Mouse (Mus musculus): Measurements from ENCODE around the gene 1700029H14Rik. TPM values are rescaled to one million over a fixed set of nuclear protein-coding genes. Genes with fewer than 3 reads are reported as not detected.

The 1700029H14Rik gene
- polyA plus RNA-seq, 1 experiment from 2014 or later = not detected

DNA sequence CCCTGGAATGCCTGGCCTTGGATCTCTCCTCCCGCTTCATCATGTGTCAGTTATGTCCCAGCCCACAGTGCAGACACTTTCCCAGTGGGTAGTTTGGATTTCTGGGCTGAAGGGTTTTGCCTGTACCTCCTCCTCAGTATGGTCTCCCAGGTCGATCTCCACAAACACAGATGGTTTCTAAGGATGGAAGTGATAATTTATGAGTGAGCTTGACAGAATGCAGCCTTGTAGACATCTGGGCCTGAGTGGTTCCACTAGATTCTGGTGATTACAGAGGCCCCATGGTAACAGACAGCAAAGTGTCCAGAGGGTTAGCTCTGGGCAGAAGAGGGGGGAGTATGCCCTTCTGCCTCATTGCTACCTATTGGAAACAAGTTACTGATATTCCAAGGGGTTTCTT lies 4.7 kb downstream of the 1700029H14Rik start:
- H3K27ac ChIP-seq (ENCODE audit: low read depth) = no peak overlapping the region
- no peak overlapping the region for H3K4me3 ChIP-seq (ENCODE audit: low read depth, low read length)
- no peaks in the 10 kb centered on the region for H3K27me3 ChIP-seq (replicated peaks; ENCODE audit: control insufficient read depth, insufficient read depth, low read length)
- DNase-seq (ENCODE audit: low spot score) = no peak
- H3K4me1 ChIP-seq (replicated peaks; ENCODE audit: control insufficient read depth, insufficient read depth, low read length) = no peaks in the 10 kb centered on the region
- H3K4me2 ChIP-seq (ENCODE audit: low read length) = no peak overlapping the region
- WGBS = 58% methylated on average over 2 of the region's 2 CpGs
- no peaks in the 10 kb centered on the region for H3K9me3 ChIP-seq (ENCODE audit: control insufficient read depth, low read length)
- no peak overlapping the region for H3K9ac ChIP-seq (ENCODE audit: low read length)
- ATAC-seq (replicated peaks; ENCODE audit: low FRiP score, low TSS enrichment, low read depth) = no peak
- no peaks in the 10 kb centered on the region for H3K36me3 ChIP-seq (ENCODE audit: control insufficient read depth, insufficient read depth, low read length)

DNA sequence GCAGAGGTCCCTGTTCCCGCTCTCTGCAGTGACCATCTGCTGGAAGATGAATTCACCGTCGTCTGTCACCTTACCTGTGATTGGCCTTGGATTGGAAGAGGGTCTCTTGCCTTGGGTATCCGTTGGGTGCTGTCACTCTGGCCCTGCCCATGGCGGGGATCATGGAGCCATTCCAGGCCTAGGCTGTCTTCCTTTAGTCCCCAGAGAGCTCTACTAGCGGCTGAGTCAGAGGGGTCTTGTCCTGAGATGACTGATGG lies 10.8 kb downstream of the 1700029H14Rik start:
- Histone ChIP-seq H3K9me3 (ENCODE audit: control insufficient read depth, low read length) (no peaks in the 10 kb centered on the region), H3K27ac (ENCODE audit: low read depth) (no peak overlapping the region), H3K4me2 (ENCODE audit: low read length) (no peak overlapping the region), H3K27me3 (replicated peaks; ENCODE audit: control insufficient read depth, insufficient read depth, low read length) (no peaks in the 10 kb centered on the region), H3K4me3 (ENCODE audit: low read depth, low read length) (no peak overlapping the region), H3K4me1 (replicated peaks; ENCODE audit: control insufficient read depth, insufficient read depth, low read length) (0 out of 2 replicates have a peak, but pooled peaks cover 2% of the 10 kb centered on the region), H3K9ac (ENCODE audit: low read length) (no peak overlapping the region), H3K36me3 (ENCODE audit: control insufficient read depth, insufficient read depth, low read length) (no peaks in the 10 kb centered on the region)
- WGBS = 91% methylated on average over 6 of the region's 6 CpGs
- ATAC-seq (replicated peaks; ENCODE audit: low FRiP score, low TSS enrichment, low read depth) = no peak
- DNase-seq (ENCODE audit: low spot score) = no peak

DNA sequence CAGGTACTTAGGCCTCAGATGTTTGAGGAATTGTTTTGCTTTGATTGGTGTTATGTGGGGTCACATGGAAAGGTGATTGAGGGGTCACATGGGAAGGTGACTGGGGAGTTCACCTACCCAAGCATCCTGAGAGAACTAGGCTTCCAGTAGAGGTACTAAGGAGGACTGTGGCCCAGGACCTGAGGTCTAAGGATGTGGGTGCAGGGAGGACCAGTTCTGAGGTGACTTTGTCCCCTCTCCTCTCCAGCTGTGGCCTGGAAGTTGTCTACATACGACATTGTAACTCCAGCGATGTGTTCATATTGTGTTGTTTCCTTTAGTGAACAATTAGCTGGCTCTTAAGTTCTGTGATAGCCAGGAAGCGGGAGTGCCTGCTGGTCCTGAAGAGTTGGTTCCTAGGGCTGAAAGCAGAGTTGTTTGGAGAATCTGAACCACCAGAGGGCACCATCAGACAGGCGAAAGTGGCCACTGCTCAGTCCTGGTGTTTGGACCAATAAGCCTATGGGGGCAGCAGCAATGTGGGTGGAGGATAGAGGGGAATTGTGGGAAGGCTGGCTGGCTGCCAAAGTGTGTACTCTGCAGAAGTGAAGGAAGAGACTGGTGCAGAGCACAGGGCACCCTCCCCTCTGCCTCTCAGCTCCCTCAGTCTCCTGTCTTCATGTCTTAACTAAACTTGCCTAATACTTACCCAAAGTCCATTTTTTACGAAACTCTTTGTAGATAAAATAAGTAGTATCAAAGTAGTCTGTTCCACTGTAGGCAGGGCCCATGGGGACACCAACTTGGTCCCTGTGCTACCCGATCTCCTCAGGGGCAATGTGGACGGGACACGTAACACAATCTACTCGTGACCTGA lies 11.3 kb downstream of the 1700029H14Rik start:
- no peaks in the 10 kb centered on the region for H3K9me3 ChIP-seq (ENCODE audit: control insufficient read depth, low read length)
- 56% methylated on average over 9 of the region's 9 CpGs for WGBS
- H3K27ac ChIP-seq (ENCODE audit: low read depth) = no peak overlapping the region
- H3K4me1 ChIP-seq (replicated peaks; ENCODE audit: control insufficient read depth, insufficient read depth, low read length) = 0 out of 2 replicates have a peak, but pooled peaks cover 2% of the 10 kb centered on the region
- no peaks in the 10 kb centered on the region for H3K36me3 ChIP-seq (ENCODE audit: control insufficient read depth, insufficient read depth, low read length)
- no peaks in the 10 kb centered on the region for H3K27me3 ChIP-seq (replicated peaks; ENCODE audit: control insufficient read depth, insufficient read depth, low read length)
- H3K9ac ChIP-seq (ENCODE audit: low read length) = no peak overlapping the region
- no peak overlapping the region for H3K4me3 ChIP-seq (ENCODE audit: low read depth, low read length)
- ATAC-seq (replicated peaks; ENCODE audit: low FRiP score, low TSS enrichment, low read depth) = peak; percentile 86
- no peak overlapping the region for H3K4me2 ChIP-seq (ENCODE audit: low read length)
- DNase-seq (ENCODE audit: low spot score) = peak; percentile 93

DNA sequence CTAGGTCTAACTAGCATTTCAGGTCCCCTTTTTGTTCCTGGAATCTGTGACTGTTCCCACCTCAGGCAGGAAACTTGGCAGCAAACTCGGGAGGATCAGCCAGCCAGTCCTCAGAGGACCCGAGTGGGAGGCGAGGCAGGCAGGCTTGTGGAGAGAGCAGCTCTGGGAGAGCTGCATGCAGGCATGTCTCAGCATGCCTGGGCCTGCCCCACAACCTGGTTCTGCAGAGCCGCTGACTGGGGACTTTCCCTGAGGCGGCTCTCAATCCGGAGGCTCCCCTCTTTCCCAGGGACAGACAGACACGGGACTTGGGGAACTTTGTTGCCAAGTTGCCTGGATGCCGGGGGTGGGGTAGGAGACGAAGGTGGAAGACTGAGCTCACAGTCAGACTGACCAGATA lies 13.4 kb downstream of the 1700029H14Rik start:
- DNase-seq (ENCODE audit: low spot score) = no peak
- no peaks in the 10 kb centered on the region for H3K36me3 ChIP-seq (ENCODE audit: control insufficient read depth, insufficient read depth, low read length)
- no peak overlapping the region for H3K4me2 ChIP-seq (ENCODE audit: low read length)
- H3K27me3 ChIP-seq (replicated peaks; ENCODE audit: control insufficient read depth, insufficient read depth, low read length) = no peaks in the 10 kb centered on the region
- no peak overlapping the region for H3K4me3 ChIP-seq (ENCODE audit: low read depth, low read length)
- ATAC-seq (replicated peaks; ENCODE audit: low FRiP score, low TSS enrichment, low read depth) = no peak
- no peak overlapping the region for H3K9ac ChIP-seq (ENCODE audit: low read length)
- WGBS = 38% methylated on average over 9 of the region's 9 CpGs
- H3K27ac ChIP-seq (ENCODE audit: low read depth) = 0 out of 2 replicates have a peak overlapping the region, but pooled peaks have one; percentile 2
- no peaks in the 10 kb centered on the region for H3K9me3 ChIP-seq (ENCODE audit: control insufficient read depth, low read length)
- H3K4me1 ChIP-seq (replicated peaks; ENCODE audit: control insufficient read depth, insufficient read depth, low read length) = 0 out of 2 replicates have a peak, but pooled peaks cover 2% of the 10 kb centered on the region

DNA sequence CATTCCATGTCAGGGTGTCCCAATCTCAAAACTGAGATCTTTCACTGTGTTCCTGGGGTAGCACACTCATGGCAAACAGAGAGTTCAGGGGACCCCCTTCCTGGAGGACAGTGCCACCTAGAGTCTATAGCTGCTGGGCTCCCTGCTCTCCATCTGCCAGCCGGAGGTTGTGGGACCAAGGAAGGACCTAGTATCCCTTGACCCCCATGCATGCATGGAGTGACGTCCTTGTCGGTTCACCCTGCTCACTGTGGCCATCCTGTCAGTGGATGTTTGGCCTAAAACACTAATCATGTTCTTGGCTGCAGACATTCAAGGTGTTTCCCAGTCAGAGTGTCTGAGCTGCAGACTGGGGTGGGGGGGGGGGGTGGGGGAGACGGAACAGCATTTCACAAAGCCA lies 14.0 kb downstream of the 1700029H14Rik start:
- Histone ChIP-seq H3K9me3 (ENCODE audit: control insufficient read depth, low read length) (no peaks in the 10 kb centered on the region), H3K4me2 (ENCODE audit: low read length) (no peak overlapping the region), H3K27me3 (replicated peaks; ENCODE audit: control insufficient read depth, insufficient read depth, low read length) (no peaks in the 10 kb centered on the region), H3K9ac (ENCODE audit: low read length) (no peak overlapping the region), H3K4me1 (replicated peaks; ENCODE audit: control insufficient read depth, insufficient read depth, low read length) (0 out of 2 replicates have a peak, but pooled peaks cover 2% of the 10 kb centered on the region), H3K27ac (ENCODE audit: low read depth) (no peak overlapping the region), H3K4me3 (ENCODE audit: low read depth, low read length) (no peak overlapping the region), H3K36me3 (ENCODE audit: control insufficient read depth, insufficient read depth, low read length) (no peaks in the 10 kb centered on the region)
- no peak for DNase-seq (ENCODE audit: low spot score)
- no peak for ATAC-seq (replicated peaks; ENCODE audit: low FRiP score, low TSS enrichment, low read depth)
- WGBS = 28% methylated on average over 4 of the region's 4 CpGs

DNA sequence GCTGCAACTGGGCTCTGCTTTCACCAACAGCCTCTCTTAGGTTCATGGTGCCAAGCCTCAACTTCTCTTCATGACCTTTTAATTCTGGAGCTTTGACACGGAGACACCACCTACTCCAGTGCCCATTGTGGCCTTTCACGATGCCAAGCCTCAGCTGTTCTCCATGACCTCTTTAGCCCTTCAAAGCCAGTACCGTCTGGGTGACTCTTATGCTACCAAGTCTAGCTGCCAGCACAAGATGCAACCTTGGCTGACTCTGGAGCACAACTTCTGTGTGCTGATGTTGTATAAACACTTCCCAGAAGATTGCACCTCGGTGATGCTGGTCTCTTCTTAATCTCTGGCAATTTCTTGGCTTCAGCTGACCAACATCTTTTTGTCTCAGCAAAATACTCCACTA lies 15.8 kb downstream of the 1700029H14Rik start:
- WGBS = 83% methylated on average over 4 of the region's 4 CpGs
- Histone ChIP-seq H3K4me3 (ENCODE audit: low read depth, low read length) (no peak overlapping the region), H3K9ac (ENCODE audit: low read length) (no peak overlapping the region), H3K36me3 (ENCODE audit: control insufficient read depth, insufficient read depth, low read length) (no peaks in the 10 kb centered on the region), H3K4me1 (replicated peaks; ENCODE audit: control insufficient read depth, insufficient read depth, low read length) (0 out of 2 replicates have a peak, but pooled peaks cover 2% of the 10 kb centered on the region), H3K9me3 (ENCODE audit: control insufficient read depth, low read length) (no peaks in the 10 kb centered on the region), H3K27ac (ENCODE audit: low read depth) (no peak overlapping the region), H3K27me3 (replicated peaks; ENCODE audit: control insufficient read depth, insufficient read depth, low read length) (no peaks in the 10 kb centered on the region), H3K4me2 (ENCODE audit: low read length) (no peak overlapping the region)
- ATAC-seq (replicated peaks; ENCODE audit: low FRiP score, low TSS enrichment, low read depth) = no peak
- no peak for DNase-seq (ENCODE audit: low spot score)

DNA sequence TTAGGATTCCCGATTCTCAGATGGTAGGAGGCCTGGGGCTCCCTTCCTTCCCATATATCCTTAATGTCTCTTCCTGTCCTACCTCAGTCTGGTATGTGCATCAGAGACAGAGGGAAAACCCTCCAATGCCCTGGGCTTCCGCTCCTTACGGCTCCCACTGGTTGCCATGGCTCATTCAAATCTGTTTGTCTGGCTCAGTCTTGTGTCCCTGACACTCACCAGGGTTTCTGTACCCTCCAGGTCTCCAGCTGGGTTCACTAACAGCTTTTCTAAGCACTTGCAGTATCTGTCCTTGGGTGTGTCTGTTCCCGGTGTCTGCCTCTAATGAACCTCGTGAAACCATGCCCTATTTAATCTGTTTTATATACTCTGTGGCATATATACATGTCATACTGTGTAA lies 20.7 kb downstream of the 1700029H14Rik start:
- DNase-seq (ENCODE audit: low spot score) (no peak), ATAC-seq (replicated peaks; ENCODE audit: low FRiP score, low TSS enrichment, low read depth) (no peak)
- Histone ChIP-seq H3K9ac (ENCODE audit: low read length) (no peak overlapping the region), H3K36me3 (ENCODE audit: control insufficient read depth, insufficient read depth, low read length) (no peaks in the 10 kb centered on the region), H3K27ac (ENCODE audit: low read depth) (no peak overlapping the region), H3K27me3 (replicated peaks; ENCODE audit: control insufficient read depth, insufficient read depth, low read length) (no peaks in the 10 kb centered on the region), H3K9me3 (ENCODE audit: control insufficient read depth, low read length) (no peaks in the 10 kb centered on the region), H3K4me3 (ENCODE audit: low read depth, low read length) (no peak overlapping the region), H3K4me2 (ENCODE audit: low read length) (no peak overlapping the region), H3K4me1 (replicated peaks; ENCODE audit: control insufficient read depth, insufficient read depth, low read length) (no peaks in the 10 kb centered on the region)
- WGBS = 76% methylated on average over 5 of the region's 5 CpGs

DNA sequence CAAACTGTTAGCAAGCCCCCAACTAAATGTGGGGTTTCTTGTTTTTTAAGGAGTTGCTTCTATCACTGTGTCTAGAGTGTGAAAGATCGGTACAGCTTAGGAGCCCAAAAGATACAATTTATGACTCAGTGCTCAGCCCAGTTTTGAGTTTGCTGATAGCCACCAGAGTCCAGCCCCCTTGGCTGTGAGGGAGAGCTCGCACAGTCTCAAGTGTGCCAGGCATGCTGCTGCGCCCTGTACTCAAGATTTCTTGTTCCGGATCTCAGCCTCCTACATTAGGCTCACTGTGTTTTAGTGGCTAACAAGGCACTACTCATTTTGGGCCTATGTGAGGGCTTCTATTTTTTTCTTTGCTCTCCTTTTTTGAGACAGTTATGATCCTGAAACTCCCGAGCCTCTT lies 22.1 kb downstream of the 1700029H14Rik start:
- H3K4me1 ChIP-seq (replicated peaks; ENCODE audit: control insufficient read depth, insufficient read depth, low read length) = no peaks in the 10 kb centered on the region
- DNase-seq (ENCODE audit: low spot score) (no peak), ATAC-seq (replicated peaks; ENCODE audit: low FRiP score, low TSS enrichment, low read depth) (no peak)
- H3K27ac ChIP-seq (ENCODE audit: low read depth) = no peak overlapping the region
- no peaks in the 10 kb centered on the region for H3K27me3 ChIP-seq (replicated peaks; ENCODE audit: control insufficient read depth, insufficient read depth, low read length)
- H3K9me3 ChIP-seq (ENCODE audit: control insufficient read depth, low read length) = no peaks in the 10 kb centered on the region
- H3K4me2 ChIP-seq (ENCODE audit: low read length) = no peak overlapping the region
- H3K4me3 ChIP-seq (ENCODE audit: low read depth, low read length) = no peak overlapping the region
- no peak overlapping the region for H3K9ac ChIP-seq (ENCODE audit: low read length)
- H3K36me3 ChIP-seq (ENCODE audit: control insufficient read depth, insufficient read depth, low read length) = no peaks in the 10 kb centered on the region
- 90% methylated on average over 5 of the region's 5 CpGs for WGBS

DNA sequence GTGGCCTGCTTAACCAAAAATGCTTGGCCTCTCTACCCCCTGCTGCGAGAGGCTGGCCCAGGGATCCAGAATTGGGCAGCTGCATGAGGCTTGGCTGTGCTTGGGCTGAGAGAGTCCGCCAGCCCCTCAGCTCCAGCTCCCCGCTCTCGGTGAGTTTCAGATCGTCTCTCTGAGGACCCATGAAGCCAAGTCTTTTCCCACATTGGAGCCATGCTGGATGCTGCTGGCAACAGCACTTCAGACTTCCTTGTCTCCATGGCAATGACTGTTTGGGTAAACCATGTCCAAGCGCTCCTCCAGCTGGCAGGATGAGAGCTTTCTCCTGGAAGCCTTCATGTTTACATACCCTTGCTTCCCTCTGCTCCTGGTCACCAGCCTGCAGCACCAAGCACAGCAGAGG lies 23.4 kb downstream of the 1700029H14Rik start:
- Histone ChIP-seq H3K4me2 (ENCODE audit: low read length) (no peak overlapping the region), H3K27ac (ENCODE audit: low read depth) (no peak overlapping the region), H3K9me3 (ENCODE audit: control insufficient read depth, low read length) (no peaks in the 10 kb centered on the region), H3K4me1 (replicated peaks; ENCODE audit: control insufficient read depth, insufficient read depth, low read length) (no peaks in the 10 kb centered on the region), H3K4me3 (ENCODE audit: low read depth, low read length) (no peak overlapping the region), H3K36me3 (ENCODE audit: control insufficient read depth, insufficient read depth, low read length) (no peaks in the 10 kb centered on the region), H3K27me3 (replicated peaks; ENCODE audit: control insufficient read depth, insufficient read depth, low read length) (no peaks in the 10 kb centered on the region), H3K9ac (ENCODE audit: low read length) (no peak overlapping the region)
- no peak for DNase-seq (ENCODE audit: low spot score)
- WGBS = 57% methylated on average over 6 of the region's 6 CpGs
- peak; percentile 55; the same call in 1 of the 2 replicates for ATAC-seq (replicated peaks; ENCODE audit: low FRiP score, low TSS enrichment, low read depth)
